Mouse (Mus musculus): ENCODE data around the gene Cxcl15.
"Not testable (repeated sequence)": the region's sequence is repeated elsewhere in the genome, so short reads cannot be mapped to it uniquely, and the experiment has no call there.

Gene Cxcl15

DNA sequence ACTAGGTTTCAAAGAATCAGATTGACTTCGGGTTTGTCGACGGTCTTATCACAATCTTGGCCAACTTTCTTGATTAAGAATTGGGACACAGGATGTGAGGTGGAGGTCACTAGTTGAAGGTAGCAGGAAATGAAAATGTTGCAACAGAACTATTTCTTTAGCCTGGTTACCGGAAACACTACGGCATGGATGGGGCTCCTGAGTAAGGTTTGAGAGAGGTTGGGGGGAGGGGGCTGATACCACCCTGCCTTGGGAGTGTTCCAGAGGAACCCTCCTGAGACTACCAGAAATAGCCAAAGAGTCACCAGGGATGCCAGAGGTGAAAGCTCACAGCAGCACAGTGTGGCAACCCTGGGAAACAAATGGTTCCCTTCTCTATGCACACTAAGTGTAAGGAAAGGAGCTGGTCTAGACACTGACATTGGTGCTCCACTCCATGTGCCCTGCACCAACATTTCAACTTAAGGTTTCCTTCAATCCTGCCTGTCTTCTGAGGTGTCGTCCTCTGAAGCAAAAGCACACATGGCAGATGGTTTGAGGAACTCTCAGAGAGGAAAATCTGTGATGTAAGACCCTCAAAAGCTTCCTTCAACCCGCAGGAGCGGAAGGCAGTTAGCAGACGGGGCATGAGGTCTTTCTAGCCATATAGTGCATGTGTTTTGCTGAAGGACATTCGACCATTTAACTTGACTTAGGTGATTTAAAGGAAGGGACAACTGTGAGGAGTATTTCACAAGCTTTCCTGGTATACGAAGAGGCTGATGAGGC, 4.8 kb upstream of the Cxcl15 start:
- DNase-seq (ENCODE audit: low spot score in 2 of 2): no peak

DNA sequence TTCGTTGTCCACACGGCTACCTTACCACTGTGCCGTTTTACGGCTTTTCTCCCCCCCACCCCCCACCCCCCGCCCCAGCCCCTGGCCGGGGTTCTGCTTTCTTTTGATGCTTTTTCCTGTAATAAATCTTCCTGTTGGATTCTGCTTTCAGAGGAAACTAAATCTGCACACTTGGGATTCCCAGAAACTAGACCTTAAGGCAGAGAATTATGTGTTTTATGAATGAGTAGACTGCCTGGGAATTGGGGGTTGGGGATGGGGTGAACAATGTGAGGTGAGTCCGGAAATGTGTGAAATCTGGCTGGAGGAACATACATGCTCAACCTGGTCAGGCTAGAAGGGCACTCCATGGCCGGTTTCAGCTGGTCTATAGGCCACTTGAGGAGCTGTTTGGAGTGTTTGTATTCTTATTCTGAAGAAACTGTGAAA, 4.2 kb upstream of the Cxcl15 start:
- no peak for DNase-seq (ENCODE audit: low spot score in 2 of 2)

- DNase-seq (ENCODE audit: low spot score in 2 of 2): not testable (repeated sequence)
Measured at GRCm38 (mm10) chr5:90795392-90795791, 1.1 kb downstream of the Cxcl15 start.

DNA sequence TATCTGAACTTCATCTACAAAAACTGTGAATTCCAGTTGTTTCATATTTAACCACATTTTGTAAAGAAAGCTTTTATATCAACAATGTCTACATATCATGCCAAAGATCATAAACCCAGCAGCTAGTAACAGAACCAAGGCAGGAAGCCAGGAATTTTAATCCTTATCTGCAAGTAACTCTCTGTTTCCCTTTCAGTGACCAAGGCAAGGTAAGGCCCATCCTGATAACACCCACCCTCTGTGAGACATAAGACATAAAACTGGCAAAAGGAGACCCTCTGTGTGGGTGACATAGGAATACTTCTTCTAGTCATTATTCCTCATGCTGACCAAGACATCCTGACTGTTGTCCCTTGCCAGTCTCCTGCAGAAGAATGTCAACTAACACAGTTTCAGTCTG, 10.2 kb downstream of the Cxcl15 start:
- DNase-seq (ENCODE audit: low spot score in 2 of 2): no peak

DNA sequence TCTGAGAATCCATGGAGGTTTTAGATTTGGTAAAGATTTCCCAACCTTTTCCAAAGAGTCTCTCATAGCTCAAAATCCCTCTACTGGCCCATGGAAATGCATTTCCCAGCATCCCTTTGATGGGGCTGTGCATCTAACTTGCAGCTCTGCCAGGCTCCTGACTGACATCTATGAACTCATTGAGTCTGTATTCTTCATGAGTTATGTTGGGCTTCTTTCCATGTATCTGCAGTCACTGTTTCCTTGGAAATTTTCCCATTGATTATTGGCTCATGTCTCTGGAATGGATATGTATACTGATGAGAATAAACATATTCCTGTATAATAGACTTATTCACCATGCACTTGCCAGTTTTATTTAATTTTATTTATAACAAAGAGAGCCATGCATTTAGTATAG, 11.7 kb downstream of the Cxcl15 start:
- no peak for DNase-seq (ENCODE audit: low spot score in 2 of 2)

GRCm38 (mm10) chr5:90807176-90807950, 13.0 kb downstream of the Cxcl15 start:
- no peak for DNase-seq (ENCODE audit: low spot score in 2 of 2)

GRCm38 (mm10) chr5:90819756-90820155, 25.4 kb downstream of the Cxcl15 start:
- DNase-seq (ENCODE audit: low spot score in 2 of 2): no peak

DNA sequence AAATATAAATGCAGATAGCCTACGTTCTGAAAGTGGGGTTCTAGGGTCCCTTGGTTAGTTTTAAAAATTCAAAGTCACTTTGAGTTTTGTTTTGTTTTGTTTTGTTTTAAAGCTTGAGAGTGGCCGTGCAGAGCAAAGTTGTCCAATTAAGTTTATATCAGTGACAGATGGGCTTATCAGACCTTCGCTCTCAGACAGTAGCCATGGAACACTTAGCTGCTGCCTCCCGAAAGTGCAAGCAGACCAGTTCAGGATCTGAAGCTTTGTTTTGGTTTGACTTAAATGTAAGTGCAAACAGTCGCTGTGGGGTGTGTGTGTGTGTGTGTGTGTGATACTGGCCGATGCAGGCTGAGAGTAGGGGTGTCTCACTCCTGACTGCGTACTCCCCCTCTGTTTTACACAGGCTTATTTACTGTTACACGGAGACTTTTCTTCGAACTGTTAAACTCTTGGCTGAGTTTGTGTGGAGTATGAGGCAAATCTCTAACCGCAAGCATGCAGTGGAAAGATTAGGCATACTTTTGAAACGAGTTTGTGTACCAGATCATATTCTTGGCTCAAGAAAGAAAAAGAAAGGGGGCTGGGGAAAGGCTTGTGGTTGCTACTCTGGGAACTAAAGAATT, 37.9 kb downstream of the Cxcl15 start:
- no peak for DNase-seq (ENCODE audit: low spot score in 2 of 2)

- no peak for DNase-seq (ENCODE audit: low spot score in 2 of 2)
Measured at GRCm38 (mm10) chr5:90832768-90833388, 38.5 kb downstream of the Cxcl15 start.

DNA sequence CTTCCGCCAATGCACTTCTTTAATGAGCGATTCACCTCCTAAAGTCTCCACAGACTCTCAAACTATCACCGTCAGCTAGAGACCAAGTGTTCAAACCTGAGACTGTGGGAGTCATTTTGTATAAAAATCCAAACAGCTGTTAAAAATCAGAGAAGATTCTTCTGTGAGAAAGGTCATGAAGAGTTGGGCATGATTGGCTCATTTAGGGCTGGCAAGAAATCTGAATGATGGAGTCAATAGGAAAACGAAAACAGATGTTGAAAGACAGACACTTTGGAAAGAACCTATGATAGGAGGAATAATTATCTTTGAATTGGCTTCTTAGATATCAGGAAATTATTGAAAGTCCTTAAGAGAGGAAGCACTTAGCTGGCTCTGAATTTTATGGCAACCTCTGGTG, 40.1 kb downstream of the Cxcl15 start:
- DNase-seq (ENCODE audit: low spot score in 2 of 2): no peak

DNA sequence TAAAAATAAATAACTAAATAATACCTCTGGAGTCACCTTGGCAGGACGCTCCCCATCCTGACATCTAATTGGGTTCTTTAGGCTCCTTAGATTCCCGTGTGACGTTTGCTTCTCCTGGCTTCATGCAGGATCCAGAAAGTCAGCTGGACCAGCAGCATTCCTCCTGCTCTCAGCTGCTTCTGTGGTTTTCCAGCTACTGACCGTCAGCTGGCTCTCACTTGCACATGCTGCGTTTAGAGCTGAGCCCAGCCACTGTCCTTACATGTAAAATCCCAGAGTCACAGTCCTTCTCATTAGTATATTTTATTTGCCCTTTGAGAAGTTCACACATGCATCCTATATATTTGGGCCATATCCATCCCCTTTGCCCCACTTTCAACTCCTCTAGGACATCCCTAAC, 44.2 kb downstream of the Cxcl15 start:
- no peak for DNase-seq (ENCODE audit: low spot score in 2 of 2)

DNA sequence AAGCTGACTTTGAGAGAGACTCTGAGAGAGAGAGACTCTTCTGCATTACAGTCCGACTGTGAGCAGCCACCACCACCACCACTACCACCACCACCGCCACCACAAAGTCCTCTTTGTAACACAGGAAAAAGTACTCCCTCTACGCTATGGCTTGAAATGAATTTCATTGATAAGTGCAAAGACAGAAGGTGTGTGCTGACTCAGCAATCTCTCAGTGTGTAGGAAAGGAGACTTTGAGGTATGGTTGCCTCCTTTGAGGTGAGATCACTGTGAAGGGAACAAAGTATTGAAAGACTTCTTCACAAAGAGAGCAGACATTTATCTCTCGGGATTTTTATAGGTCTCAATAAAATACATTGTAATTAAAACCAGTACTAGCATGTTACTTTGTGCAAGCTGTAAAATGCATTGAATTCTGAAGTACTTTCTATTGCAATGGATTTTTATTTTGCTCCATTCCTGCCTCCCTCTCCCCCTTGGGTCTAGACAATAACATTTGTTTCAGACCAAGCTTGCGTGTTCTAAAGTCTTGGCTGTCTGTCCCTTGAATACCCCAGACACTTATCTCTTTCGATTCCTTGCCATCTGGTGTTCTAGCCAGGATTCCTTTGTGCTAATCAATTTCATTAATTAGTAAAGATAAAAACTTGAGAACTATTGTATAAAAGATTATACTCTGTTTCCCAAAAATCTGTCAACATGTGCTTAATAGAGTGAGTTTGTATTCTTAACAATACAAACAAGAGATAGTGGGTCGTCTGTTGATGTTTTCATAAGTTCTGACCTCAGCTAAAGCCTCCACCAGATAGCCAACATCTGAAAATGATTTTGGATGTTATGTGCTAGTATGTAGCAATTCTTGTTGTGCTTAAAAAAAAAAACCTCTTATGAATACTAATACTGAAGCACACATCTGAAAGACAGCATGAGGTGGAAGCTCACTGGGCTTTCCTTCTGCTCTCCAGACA, 46.9 kb downstream of the Cxcl15 start:
- no peak for DNase-seq (ENCODE audit: low spot score in 2 of 2)

GRCm38 (mm10) chr5:90843891-90844290, 49.6 kb downstream of the Cxcl15 start:
- no peak for DNase-seq (ENCODE audit: low spot score in 2 of 2)

DNA sequence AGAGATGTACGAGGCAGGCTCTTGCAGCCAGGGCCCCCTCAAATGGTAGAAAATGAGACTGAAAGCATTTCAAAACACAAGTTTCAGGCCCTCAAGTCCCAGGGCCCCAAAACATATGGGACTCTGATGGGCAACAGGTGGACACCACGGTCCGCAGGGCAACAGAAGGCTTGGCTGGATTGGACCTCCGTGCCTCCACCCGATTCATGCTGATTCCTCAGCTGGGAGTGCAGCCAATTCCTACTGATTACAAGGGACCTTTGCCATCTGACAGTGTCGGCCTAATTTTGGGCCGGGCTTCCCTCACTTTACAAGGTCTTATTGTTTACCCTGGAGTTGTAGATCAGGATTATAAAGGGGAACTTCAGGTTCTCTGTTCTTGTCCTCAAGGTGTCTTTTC, 55.8 kb downstream of the Cxcl15 start:
- not testable (repeated sequence) for DNase-seq (ENCODE audit: low spot score in 2 of 2)

DNA sequence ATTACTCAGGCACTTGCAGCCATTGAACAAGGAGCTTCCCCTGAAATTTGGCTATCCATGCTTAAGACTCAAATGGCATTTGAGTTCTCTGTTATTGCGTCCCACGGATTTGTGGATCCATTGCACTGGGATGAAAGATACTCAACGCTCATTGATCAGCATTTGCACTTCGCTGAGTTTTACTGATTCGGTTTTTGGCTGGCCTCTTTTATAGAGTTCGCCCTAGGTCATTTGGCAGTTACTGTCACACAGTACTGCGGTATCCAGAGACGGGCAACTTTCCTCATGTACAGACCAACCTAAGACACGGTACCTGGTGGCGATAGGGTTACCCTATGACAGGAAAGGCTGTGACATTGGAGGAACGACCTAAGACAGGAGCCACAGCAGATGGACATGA, 57.1 kb downstream of the Cxcl15 start:
- not testable (repeated sequence) for DNase-seq (ENCODE audit: low spot score in 2 of 2)
